Mouse (Mus musculus) stomach, postnatal 0 days (tissue): ENCODE data around the gene Mtif3.

Source experiments
- CTCF ChIP-seq: IDR thresholded peaks from 2 replicates; pipeline ENCODE4 v1.5.1; 2016; ENCODE audit warnings: antibody characterized with exemption, low read depth, mild to moderate bottlenecking, moderate library complexity
- EP300 ChIP-seq: optimal IDR thresholded peaks from 2 replicates; pipeline ENCODE3; 2016; ENCODE audit warnings: antibody characterized with exemption

DNA sequence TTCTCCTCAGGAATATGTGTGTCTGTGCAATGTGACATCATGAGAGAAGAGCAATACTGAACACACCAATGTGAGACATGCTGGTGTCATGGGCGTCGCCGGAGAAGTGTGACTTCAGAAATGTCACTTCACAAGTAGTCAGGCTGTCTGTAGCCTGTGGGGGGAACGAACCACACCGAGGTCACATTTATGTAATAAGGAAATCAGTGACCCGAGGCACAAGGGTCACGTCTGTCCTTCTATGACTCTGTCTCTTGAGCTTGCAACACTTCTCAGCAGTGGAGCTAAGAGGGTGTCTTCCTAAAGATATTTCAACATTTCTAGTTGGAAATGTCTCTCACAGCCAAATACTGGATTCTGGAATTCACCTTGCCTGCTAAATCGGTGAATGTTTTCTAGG, 42.4 kb downstream of the Mtif3 start:
- no peak for TF ChIP-seq CTCF
- no peak for TF ChIP-seq EP300
